Mouse (Mus musculus) kidney, postnatal 4 days (tissue): Measurements from ENCODE around the gene Acoxl.

Experiments
- DNase-seq, 2 experiments: peaks; one replicate each; pipeline ENCODE4 v3.0.0; 2021; ENCODE audit warnings: mixed read lengths in 2 of 2

Acoxl gene

DNA sequence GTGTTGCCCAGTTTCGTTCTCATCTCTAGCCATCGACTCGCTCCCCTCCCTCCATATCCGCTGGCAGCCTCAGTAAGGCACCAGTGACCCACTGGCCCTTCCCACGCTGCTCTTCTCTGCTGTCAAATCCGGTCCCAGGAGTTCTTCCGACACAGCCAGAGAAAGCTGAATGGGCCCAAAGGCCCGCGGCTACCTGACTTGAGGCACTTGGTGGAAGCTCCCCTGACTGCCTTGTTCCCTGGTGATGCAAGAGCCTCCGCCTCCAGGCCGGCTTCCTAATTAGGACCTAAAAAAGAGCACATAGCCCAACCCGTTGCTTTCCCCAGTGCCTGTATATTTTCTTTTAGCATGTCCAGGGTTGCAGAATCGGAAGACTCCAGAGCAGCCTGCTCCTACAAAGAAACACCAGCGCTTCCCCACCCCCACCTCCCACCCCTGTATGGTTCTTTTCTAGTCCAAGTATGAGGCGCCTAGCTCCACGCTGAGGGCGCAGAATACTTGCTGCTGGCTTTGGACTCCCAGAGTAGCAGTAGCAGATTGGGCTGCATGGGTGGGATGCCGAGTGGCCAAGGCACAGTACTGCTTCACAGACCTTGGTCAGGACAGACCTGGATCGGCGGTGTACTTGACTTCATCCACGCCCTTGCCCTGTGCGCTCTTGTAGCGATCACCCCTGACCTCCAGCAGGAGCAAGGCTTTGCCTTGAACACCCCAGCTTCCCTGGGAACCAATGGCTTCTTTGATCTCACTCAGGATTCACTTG lies 285.4 kb downstream of the Acoxl start:
- peak in 1 of 2 experiments; percentile 43 for DNase-seq

DNA sequence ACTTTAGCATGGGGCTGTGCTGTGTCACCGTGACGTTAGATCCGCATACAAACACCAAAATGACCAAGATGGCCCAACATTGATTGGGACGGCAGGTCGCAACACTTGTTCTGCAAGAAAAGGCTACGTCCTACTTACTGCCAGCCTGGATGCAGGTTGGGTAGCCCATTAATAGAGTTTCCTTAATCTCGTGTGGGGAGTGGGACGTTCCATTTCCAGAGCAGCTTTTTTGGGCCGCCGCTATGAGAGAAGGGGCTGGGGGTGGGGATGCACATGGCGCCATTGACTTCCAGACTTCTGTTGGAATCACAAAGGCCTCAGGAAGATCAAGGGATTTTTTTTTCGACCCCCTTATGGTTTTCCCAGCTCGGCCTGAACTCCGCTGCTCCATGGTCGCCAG lies 286.0 kb downstream of the Acoxl start:
- DNase-seq = no peak

DNA sequence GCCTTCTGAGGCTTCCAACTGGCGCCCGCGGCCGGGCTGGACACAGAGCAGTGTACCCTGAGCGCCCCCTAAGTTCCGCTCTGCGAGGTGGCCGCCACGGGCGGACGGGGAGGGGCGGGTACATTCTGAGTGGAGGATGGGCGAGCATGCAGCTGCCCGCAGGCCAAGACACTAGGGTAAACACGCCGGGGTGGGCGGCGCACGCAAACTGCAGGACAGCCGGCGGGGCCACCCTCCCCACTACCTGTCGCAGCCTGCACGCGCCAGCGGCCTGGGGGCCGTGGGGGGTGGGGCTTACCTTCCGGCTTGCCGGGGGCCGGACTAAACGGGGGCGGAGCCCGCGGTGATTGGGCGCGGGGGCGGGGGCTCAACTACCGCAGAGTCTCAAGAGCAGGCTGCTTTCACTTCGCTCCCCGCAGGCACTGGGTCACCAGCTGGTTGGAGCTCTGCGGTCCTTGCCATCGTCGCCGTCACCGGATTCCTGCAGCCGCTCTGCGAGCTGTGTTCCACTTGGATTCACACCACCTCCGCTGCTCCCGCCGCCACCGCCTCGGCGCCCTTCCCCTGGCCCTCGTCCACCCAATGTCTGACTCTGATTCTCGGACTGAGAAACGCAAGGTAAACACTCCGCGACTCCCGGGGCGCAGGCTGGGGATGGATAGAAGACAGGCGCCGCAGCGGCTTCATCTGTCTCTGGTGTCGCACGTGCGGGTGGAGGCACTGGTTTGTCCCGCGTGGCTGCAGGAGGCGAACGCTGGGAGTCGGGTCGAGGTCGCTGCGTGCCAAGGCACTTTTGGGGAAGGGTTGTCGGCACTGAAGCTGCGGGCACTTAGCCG lies 287.2 kb downstream of the Acoxl start, which contains the start of gene Bcl2l11:
Gene Bcl2l11, plus strand, starts transcription at position 404 of the 836 bp plus-strand sequence.
- DNase-seq = peak; percentile 98 to 99

DNA sequence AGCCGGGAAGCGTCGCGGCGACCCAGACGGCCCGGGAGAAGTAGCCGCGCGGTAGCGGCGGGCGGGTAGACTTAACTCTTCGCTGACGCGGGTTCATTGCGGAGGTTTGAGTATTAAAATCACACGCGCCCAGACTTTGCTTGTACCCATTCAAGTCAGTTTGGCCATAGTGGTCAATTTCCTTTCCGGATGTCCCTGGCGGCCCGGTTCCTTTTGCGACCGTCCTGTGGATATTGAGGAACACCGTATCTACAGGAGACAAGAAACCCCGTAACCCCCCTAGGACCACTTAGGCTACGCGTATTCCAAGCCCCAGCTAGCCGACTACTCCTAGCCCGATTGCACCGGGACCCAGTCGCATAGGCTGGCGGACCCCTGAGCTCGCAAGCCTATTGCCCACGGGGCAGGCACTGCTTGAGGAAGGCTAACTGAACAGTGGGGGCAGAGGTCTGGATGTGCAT lies 287.9 kb downstream of the Acoxl start:
- DNase-seq = peak in 1 of 2 experiments; percentile 51

DNA sequence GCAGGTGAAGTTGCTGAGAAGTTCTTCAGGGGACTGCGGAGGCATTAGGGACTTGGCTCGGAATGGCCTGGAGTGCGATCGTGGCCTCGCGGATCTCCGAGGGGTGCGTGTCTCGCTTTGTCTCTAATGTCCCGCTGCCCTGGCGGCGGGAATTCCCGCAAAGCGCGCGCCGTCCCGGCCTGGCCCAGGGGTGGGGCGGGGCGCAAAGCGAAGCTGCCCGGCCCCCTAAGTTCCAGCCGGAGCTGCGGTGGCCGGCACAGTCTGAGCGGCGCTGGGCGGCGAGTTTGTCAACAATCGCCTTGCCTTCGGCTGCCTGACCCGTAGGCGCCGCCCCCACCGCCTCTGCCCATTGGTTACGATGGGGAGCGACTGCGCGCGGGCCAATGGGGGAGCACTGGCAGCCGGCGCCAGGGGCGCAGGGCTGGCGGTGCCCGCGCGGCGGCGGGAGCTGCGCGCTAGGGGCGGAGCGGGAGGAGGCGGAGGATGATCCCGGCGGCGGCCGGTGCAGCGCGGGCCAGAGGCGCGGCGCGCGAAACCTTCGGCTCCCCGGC lies 288.5 kb downstream of the Acoxl start:
- peak; percentile 96 to 98 for DNase-seq

DNA sequence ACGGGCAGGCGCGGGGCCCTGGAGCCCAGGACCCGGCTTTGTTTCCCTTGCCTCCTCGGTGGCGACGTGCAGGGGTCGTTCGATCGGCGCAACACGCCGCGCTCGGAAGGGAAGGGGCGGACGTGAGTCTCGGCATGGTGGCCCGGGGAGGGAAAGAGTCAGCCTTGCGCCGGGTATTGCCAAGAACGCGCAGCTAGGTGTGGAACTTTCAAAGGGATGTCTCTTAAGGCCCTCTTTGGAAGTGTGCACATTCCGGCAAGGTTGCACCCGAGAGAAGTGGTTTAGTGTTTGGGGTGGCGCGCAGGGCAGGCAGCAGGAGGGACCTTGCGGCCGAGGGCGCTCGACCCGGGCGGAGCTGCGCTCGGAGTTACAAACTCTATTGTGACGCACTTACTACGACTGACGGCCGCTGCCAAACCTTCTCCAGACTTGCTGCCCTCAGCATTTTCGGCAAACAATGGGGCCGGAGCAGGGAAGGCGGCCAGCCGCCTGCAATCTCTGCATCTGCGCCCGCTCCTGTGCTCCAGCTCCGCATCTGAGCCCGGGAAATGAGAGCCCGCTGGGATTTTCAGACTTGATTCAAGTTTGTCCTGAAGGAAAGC lies 289.1 kb downstream of the Acoxl start:
- DNase-seq = peak; percentile 78 to 89

DNA sequence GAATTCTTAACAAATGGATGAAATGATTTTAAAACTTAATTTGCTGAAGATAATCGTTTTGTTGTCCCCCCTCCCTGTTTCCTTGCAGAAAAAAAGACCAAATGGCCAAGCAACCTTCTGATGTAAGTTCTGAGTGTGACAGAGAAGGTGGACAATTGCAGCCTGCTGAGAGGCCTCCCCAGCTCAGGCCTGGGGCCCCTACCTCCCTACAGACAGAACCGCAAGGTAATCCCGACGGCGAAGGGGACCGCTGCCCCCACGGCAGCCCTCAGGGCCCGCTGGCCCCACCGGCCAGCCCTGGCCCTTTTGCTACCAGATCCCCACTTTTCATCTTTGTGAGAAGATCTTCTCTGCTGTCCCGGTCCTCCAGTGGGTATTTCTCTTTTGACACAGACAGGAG lies 289.9 kb downstream of the Acoxl start:
- no peak for DNase-seq

DNA sequence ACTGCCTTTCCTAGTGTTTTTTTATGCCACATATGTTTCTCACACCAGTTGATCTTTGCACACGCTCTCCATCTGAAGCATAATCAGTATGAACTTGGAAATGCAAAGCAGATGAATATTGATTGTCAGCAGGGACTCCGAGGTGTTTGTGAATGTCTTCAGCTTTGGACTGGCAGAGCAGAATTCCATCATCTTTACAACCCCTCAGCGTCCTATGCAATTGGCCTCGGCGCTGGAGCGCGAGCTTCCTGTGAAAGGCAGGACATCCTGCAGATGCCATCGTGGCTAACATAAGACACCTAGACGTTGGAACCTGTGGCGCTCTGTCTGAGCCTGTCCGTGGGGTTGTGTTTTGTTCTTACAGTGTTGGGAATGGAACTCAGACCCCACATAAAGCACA lies 292.8 kb downstream of the Acoxl start:
- DNase-seq = no peak

DNA sequence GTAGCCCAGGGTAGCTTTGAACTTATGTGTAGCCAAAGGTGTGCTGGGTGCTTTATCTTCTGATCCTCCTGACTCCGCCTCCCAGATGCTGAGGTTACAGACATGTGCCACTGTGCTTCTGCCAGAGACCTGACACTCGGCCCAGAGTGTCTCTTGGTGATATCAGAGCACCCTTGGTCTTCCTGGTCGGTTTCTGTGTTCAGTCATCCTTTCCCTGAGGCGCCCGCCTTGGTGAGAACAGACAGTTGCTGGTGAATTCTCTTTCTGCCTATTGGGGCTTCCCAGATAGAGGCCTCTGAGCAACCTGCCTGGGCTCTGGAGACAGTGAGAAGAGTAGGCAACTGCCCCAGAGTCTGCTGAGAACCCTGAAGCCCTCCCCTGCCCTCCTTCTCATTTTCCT lies 294.0 kb downstream of the Acoxl start:
- no peak for DNase-seq

DNA sequence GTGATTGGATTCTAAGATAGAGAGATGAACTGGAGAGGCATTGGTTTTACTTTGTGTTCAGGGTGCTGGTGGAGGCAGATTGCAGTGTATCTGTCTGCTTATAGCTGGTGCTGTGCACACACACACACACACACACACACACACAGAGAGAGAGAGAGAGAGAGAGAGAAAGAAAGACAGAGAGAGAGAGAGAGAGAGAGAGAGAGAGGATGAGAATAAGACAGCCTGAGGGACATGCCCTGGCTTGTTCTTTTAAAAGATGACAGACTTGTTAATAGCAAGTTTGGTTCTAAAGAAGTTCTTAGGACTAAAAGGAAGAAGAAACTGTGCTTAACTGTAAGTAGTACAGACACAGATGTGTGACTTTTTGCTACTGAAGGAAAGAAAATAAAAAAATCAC lies 295.2 kb downstream of the Acoxl start:
- DNase-seq = no peak

DNA sequence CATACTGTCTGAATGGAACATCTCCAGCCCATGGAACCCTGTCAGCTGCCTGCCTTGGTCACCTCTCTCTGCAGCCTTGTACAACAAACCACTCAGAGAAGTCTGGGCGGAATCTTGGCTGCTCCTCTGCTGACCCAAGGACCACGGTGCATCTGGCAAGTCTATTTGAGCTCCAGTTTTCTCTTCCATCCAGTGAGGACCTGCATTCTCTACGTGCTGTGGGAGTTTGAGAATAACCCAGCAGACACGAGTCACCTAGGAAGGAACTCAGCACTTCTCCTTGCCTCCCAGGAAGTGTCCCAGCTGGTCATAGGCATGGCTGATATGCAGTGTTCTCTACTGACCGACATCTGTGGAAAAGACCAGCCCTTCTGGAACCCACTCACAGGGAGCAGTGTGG lies 295.8 kb downstream of the Acoxl start:
- DNase-seq = no peak

DNA sequence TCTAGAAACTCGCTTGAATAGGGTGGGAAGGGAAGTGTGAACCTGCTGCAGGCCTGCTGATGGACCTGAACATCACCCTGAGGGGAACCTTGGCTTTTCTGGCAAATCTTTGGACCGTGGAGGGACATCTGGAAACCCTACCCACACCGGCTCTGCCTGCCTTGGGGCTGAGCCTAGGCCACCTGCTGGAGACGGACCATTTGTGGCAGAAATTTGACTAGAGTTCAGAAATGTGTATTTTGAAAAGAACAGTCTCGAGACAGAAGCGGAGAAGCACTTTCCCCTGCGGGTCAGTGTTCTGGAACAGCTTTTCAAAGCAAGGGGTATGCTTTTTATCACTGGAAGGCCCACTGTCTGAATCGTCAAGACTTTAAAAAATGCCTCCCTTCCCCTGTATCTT lies 296.3 kb downstream of the Acoxl start:
- DNase-seq = no peak

DNA sequence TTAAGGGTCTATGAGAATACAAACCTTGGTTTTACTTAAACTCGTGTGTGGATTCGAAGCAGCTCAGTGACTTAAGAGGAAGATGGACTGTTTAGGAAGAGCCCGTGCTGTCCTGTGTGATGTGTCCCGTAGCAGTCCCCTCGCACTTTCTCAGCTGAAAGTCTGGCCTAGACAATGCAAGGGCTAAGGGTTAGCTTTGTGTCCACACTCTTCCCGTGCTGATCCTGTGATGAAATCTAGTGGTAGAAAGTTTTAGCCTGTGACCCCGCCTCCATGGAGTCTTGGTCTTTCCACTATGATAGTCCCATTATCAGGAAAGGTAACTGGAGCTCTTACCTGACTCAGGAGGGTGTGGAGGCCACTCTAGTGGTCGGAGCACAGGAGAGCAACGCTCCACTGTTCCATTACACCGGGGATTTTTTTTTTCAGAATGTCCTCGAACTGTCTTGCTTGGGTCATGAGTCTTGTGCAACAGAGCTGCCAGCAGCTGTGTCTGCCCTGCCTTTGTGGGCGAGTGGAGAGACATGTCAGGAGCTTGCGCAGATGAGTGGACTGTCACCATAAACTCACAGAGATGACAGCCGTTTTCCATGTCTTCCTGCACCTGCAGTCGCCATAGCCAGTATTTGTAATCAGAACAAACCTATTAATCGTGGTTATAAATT lies 298.2 kb downstream of the Acoxl start:
- DNase-seq = no peak

DNA sequence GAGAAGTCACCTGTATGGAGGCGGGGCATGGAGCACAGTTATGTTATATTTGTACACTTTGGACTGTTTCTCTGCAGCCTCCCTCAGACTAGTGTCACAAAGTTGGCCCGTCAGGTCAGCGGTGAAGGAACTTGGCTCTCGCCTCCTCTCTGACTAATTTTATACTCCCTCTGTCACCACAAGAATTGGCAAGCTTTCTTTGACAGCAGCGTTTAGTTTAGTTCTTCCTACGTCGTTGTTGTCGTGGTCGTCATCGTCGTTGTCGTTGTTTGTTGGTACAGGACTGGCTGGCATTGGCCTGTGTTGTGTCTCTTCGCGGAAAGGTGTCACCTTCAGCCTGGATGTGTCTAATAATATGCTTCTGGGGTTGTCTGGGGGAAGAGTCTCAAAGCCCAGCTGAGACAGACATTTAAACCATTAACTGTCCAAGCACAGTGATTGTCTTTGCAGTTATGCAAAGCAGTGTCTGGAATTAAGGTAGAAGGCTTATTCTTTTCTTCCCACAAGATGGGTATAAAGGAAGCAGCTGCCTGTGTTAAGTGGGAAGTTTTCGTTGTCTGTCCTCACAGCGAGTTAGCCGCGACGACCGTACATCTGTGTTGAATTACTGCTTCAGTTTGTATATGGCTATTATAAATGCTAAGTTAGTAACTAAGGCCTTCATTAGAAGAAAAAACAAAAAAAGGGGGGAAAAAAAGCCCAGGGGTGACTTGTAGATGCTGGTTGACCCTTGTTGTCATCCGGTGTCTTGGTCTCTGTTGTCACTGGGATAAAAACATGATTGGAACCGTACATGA lies 299.0 kb downstream of the Acoxl start:
- DNase-seq = no peak

DNA sequence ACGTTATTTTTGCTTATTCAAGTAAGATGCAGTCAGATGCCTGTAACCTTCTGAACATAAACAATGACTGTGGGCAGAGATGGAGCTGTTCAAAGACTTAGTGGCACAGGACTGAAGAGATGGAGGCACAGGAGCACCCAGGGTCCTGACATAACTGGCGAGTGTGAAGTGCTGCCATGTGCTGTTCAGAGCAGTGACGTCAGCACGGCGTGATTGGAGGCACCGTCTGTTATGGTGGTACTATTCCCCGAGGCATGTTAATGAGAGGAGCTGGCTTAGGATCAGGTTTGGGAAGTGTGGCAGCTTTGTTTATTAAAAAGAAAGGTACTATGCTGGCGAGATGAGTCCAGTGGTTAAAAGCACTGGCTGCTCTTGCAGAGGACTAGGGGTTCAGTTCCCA lies 300.2 kb downstream of the Acoxl start:
- no peak for DNase-seq

DNA sequence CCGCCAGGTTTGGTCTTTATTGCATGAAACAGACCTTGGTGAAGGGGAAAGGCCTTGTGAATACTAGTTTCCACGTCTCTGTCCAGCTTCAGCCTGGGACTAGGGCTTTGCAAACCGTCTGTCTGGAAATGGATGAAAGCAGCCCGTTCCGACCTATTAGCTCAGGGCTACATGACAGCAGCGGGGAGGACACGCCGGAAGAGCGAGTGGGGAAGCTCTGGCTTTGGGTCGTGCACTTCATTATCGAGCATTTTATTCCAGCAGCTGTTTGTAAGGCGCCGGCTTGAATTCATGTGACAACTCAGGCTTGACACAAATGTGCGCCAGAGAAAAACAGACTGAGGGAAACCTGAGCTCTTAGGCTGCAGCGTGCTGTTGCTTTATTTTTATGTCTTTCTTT lies 301.1 kb downstream of the Acoxl start:
- DNase-seq = peak; percentile 70 to 78

DNA sequence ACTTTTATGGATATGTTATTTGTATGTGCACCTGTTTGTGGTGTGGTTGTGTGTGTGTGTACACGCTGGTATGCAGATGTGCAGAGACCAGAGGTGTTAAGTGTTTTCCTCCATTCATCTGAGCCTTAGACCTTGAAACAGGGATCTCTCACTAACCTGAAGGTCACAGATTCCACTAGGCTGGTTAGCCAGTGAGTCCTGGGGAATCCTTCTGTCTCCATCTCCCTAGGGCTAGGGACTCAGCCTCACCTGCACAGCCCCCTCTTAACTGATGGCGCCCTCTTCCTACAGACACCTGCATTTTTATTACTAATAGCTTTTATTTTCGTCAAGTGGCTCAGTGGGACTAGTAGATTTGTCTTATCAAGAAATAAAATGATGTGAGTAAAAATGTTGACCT lies 301.5 kb downstream of the Acoxl start:
- DNase-seq = no peak

DNA sequence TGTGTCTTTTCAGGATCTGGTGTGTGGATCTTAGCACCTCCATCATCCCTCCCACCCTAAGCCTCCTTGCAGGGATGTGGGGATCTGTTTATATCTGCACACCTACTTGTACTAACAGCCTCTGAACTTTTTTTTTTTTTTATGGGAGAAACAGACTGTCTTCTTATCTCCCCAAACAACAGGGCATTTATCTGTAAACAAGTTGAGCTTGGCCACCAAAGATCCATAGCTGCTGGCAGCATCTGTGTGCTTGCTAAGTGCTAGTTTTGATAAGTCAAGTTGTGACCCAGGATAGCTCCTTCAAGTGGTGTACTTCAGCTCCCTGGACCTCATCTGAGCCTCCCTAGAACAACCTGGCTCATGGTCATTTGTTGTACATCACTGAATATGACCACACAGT lies 305.3 kb downstream of the Acoxl start:
- DNase-seq = no peak

DNA sequence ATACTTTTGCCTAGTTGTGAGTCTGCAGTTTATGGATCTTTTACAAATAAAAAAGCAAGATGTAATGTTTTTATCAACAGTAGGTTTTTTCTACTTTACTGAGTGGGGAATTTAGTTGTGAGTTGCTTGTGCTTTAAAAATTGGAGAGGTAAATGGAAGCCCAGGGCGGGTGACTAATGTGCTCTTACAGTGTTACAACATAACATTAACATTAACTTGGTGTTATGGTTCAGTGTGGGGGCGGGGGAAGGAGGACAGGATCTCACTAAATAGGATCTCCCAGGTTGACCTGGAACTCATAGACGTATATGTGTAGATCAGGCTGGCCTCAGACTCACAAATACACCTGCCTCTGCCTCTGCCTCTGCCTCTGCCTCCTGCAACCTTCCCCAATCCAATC lies 306.8 kb downstream of the Acoxl start:
- DNase-seq = no peak

DNA sequence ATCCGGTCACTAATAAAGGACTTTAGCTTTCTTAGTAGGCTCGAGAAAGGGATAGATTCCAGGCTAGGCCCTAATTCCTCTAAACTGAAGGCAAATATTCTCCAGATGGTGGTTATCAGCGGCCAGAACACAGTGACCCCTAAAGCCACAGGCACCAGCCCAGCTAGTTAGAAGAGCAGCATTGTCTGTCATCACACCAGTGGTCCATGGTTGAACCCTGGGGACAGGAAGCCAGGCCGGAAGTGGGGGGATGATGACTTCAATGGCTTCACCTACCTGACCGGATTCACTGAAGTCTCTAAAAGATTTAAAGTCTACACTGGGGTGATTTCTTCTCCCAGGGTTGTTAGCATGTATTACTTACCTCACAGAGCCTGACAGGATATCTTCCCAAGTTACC lies 310.9 kb downstream of the Acoxl start:
- peak in 1 of 2 experiments; percentile 49 for DNase-seq

DNA sequence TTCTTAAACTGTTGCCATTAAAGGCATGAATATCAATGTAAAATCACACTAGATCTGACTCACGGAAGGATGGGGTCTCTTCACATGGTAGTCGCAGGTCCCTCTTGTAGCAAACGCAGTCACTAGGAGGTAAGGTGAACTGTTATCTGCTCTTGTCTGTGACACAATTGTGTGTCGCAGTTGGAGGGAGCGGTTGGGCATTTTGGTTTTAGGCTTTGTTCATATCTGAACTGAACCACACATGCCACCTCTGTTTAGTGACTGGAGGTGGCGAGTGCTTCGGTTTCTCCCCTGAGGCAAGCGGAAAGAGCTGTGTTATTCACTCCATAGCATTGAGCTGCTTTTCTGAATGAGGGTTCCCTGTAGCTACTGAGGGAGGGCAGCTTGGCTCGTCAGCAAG lies 313.5 kb downstream of the Acoxl start:
- no peak for DNase-seq
